Mouse (Mus musculus) forebrain, embryonic 13.5 days (tissue): ENCODE measurements at regions not wholly inside any gene's neighbourhood (a gene's known extent, or its start where the extent isn't known, plus 50 kb on each side); places are given as distances from the start of the nearest gene placed in this dataset.

Source experiments
- ATAC-seq: fragments of 200-750 bp; cut with Nextera tagmentation; 2 replicates; pipeline ENCODE4 v1.8.0; 2017
- H3K27ac ChIP-seq: fragments of 300-500 bp; sonication (generic); 2 replicates; pipeline ENCODE4 v1.5.1; 2015; ENCODE audit warnings: inconsistent platforms, mild to moderate bottlenecking, moderate library complexity
- H3K27me3 ChIP-seq: fragments of 300-500 bp; sonication (generic); 2 replicates; pipeline ENCODE4 v1.6.1; 2015; ENCODE audit warnings: mild to moderate bottlenecking, inconsistent platforms
- H3K36me3 ChIP-seq: fragments of 300-500 bp; sonication (generic); 2 replicates; pipeline ENCODE4 v1.6.1; 2015; ENCODE audit warnings: mild to moderate bottlenecking, inconsistent platforms; ENCODE audit not compliant: poor library complexity, severe bottlenecking
- H3K4me1 ChIP-seq: fragments of 300-500 bp; sonication (generic); 2 replicates; pipeline ENCODE4 v1.6.1; 2015; ENCODE audit warnings: inconsistent platforms
- H3K4me2 ChIP-seq: fragments of 300-500 bp; sonication (generic); 2 replicates; pipeline ENCODE4 v1.6.1; 2015; ENCODE audit warnings: inconsistent platforms, mild to moderate bottlenecking, moderate library complexity
- H3K4me3 ChIP-seq: fragments of 300-500 bp; sonication (generic); 2 replicates; pipeline ENCODE4 v1.5.1; 2015; ENCODE audit warnings: mild to moderate bottlenecking, inconsistent platforms
- H3K9ac ChIP-seq: fragments of 300-500 bp; sonication (generic); 2 replicates; pipeline ENCODE4 v1.6.1; 2015; ENCODE audit warnings: mild to moderate bottlenecking, inconsistent platforms
- H3K9me3 ChIP-seq: fragments of 300-500 bp; sonication (generic); replicated peaks from 2 replicates; pipeline ENCODE4 v1.6.1; 2016; ENCODE audit warnings: inconsistent platforms
- WGBS: fragments of 180-500 bp; shearing (Covaris S2); methylation state at CpG from one replicate; pipeline ENCODE4 v1.1.7; 2015; 5-methylcytosine and 5-hydroxymethylcytosine counted together

DNA sequence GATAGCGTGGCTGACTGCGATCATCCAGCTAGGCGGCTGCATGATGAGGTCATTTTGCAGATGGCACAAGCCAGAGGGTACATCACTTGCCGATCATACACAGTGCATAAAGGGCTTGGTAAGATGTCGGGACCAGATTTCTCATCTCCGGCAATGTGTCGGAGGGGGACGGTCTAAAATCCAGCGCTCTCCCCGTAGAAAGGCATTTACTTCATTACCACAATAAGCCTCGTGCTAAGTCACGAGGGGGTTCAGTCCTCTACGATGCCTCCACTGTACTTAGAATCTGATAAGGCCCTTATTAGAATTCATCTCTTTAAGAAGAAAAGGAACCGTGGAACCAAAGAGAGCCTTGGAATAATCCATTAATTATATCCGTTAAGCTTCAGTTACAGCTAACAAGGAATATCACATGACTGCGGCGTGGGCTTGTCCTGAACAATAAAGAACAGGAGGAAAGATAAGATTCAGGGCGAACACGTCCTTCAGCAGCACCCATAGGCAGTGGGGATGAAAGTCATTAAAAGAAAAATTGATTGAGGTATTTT lies 52.3 kb upstream of the Atrnl1 start:
- ATAC-seq, result peak; percentile 59
- H3K9ac ChIP-seq, result no peak overlapping the region
- H3K4me3 ChIP-seq, result no peak overlapping the region
- peak overlapping the region; percentile 51; the same call in 1 of the 2 replicates for H3K27ac ChIP-seq
- H3K27me3 ChIP-seq, result no peaks in the 10 kb centered on the region
- peaks cover 16% of the 10 kb centered on the region for H3K4me1 ChIP-seq
- H3K9me3 ChIP-seq, result 0 out of 2 replicates have a peak, but pooled peaks cover 4% of the 10 kb centered on the region
- WGBS, result 30% methylated on average over 19 of the region's 19 CpGs
- no peaks in the 10 kb centered on the region for H3K36me3 ChIP-seq
- H3K4me2 ChIP-seq, result peak overlapping the region; percentile 27

GRCm38 (mm10) chr19:57560757-57561156 lies 50.1 kb upstream of the Atrnl1 start:
- Histone ChIP-seq H3K4me2 (no peak overlapping the region), H3K4me3 (no peak overlapping the region), H3K9ac (no peak overlapping the region), H3K27me3 (no peaks in the 10 kb centered on the region), H3K9me3 (0 out of 2 replicates have a peak, but pooled peaks cover 4% of the 10 kb centered on the region), H3K4me1 (peaks cover 16% of the 10 kb centered on the region), H3K27ac (no peak overlapping the region), H3K36me3 (no peaks in the 10 kb centered on the region)
- 42% methylated on average over 3 of the region's 3 CpGs for WGBS
- ATAC-seq, result peak; percentile 59
